Mouse (Mus musculus) midbrain, embryonic 10.5 days (tissue): ENCODE data around the gene Tcl1b3. TPM values are rescaled to one million over a fixed set of nuclear protein-coding genes. Genes with fewer than 3 reads are reported as not detected.

Experiments used
- polyA plus RNA-seq: library from polyadenylated mRNA; unstranded; fragments of >200 nt; fragmentation: Nextera tagmentation; extraction: Ambion mirVana; gene quantifications from 2 replicates; pipeline ENCODE4 v1.2.1, GENCODE M21; 2016

Tcl1b3 gene
- polyA plus RNA-seq, 1 experiment from 2014 or later, result not detected

Other genes starting within 250 kb of the Tcl1b3 start
- gene Syne3, start 181.2 kb upstream of the Tcl1b3 start, polyA plus RNA-seq, result 0.10 and 0.14 TPM in 2 replicates
- 217 and 246 TPM in 2 replicates for gene Glrx5, start 158.4 kb upstream of the Tcl1b3 start, polyA plus RNA-seq
- gene Tcl1b2, start 45.0 kb upstream of the Tcl1b3 start, polyA plus RNA-seq, result not detected in 2 replicates
- gene Tcl1b1, start 31.4 kb upstream of the Tcl1b3 start, polyA plus RNA-seq, result not detected in 2 replicates
- gene Tcl1b5, start 14.7 kb upstream of the Tcl1b3 start, polyA plus RNA-seq, result not detected in 2 replicates
- not detected in 2 replicates for gene Tcl1b4, start 10.9 kb downstream of the Tcl1b3 start, polyA plus RNA-seq
- gene Tcl1, start 31.8 kb downstream of the Tcl1b3 start, polyA plus RNA-seq, result not detected in 2 replicates
- 0.16 and 0.42 TPM in 2 replicates for gene Tunar, start 142.8 kb downstream of the Tcl1b3 start, polyA plus RNA-seq